Mouse (Mus musculus) neural tube, embryonic 14.5 days (tissue): Measurements from ENCODE around the gene Cmpk1. TPM values are rescaled to one million over a fixed set of nuclear protein-coding genes. Genes with fewer than 3 reads are reported as not detected.
A peak's percentile ranks its signal among the peaks of the same experiment; 100 is the strongest.

ENCODE experiments used
- ATAC-seq: fragments of 200-750 bp; cut with Nextera tagmentation; 2 replicates; pipeline ENCODE4 v1.8.0; 2017; ENCODE audit warnings: low read depth, mild to moderate bottlenecking, moderate TSS enrichment, moderate library complexity
- H3K27ac ChIP-seq: fragments of 300-500 bp; sonication (generic); 2 replicates; pipeline ENCODE4 v1.5.1; 2014; ENCODE audit warnings: low read depth, mild to moderate bottlenecking, control low read depth, low read length, moderate library complexity, mixed read lengths
- H3K27me3 ChIP-seq: fragments of 300-500 bp; sonication (generic); 2 replicates; pipeline ENCODE4 v1.6.1; 2014; ENCODE audit warnings: low read length; ENCODE audit not compliant: control insufficient read depth, insufficient read depth
- H3K36me3 ChIP-seq: fragments of 300-500 bp; sonication (generic); 2 replicates; pipeline ENCODE4 v1.6.1; 2014; ENCODE audit warnings: low read length, mixed read lengths; ENCODE audit not compliant: control insufficient read depth, insufficient read depth
- H3K4me1 ChIP-seq: fragments of 300-500 bp; sonication (generic); 2 replicates; pipeline ENCODE4 v1.6.1; 2014; ENCODE audit warnings: low read length; ENCODE audit not compliant: control insufficient read depth, insufficient read depth
- H3K4me2 ChIP-seq: fragments of 300-500 bp; sonication (generic); 2 replicates; pipeline ENCODE4 v1.6.1; 2014; ENCODE audit warnings: mild to moderate bottlenecking, low read depth, low read length, control low read depth
- H3K4me3 ChIP-seq: fragments of 300-500 bp; sonication (generic); 2 replicates; pipeline ENCODE4 v1.5.1; 2014; ENCODE audit warnings: low read depth, low read length, control low read depth, mixed read lengths
- H3K9ac ChIP-seq: fragments of 300-500 bp; sonication (generic); replicated peaks from 2 replicates; pipeline ENCODE4 v1.6.1; 2014; ENCODE audit warnings: low read depth, mild to moderate bottlenecking, control low read depth, low read length, mixed read lengths
- H3K9me3 ChIP-seq: fragments of 300-500 bp; sonication (generic); 2 replicates; pipeline ENCODE4 v1.6.1; 2016; ENCODE audit warnings: low read length; ENCODE audit not compliant: control insufficient read depth
- WGBS: fragments of 180-500 bp; shearing (Covaris S2); extraction: QIAGEN DNeasy Blood & Tissue Kit; methylation state at CpG from one replicate; pipeline ENCODE4 v1.1.7; 2014; 5-methylcytosine and 5-hydroxymethylcytosine counted together
- polyA plus RNA-seq: library from polyadenylated mRNA; unstranded; fragments of >200 nt; fragmentation: Nextera tagmentation; extraction: Ambion mirVana; gene quantifications from 2 replicates; pipeline ENCODE4 v1.2.1, GENCODE M21; 2014

Cmpk1 gene
- polyA plus RNA-seq = 207 and 221 TPM in 2 replicates

GRCm38 (mm10) chr4:114986591-114987432 is at the start of gene Cmpk1:
Gene Cmpk1 (minus strand): TSS chr4:114987241.
- Histone ChIP-seq H3K9ac (peak within 1 kb of the TSS; percentile 93), H3K4me2 (peak within 1 kb of the TSS; percentile 47), H3K4me1 (peaks cover 6% of the 10 kb centered on the region; the same call in 1 of the 2 replicates), H3K27me3 (no peaks in the 10 kb centered on the region), H3K36me3 (no peaks in the 10 kb centered on the region), H3K27ac (peak within 1 kb of the TSS; percentile 100), H3K9me3 (no peaks in the 10 kb centered on the region), H3K4me3 (peak within 1 kb of the TSS; percentile 83)
- WGBS = under 1% methylated on average over 76 of the region's 93 CpGs
- ATAC-seq = peak; percentile 97

DNA sequence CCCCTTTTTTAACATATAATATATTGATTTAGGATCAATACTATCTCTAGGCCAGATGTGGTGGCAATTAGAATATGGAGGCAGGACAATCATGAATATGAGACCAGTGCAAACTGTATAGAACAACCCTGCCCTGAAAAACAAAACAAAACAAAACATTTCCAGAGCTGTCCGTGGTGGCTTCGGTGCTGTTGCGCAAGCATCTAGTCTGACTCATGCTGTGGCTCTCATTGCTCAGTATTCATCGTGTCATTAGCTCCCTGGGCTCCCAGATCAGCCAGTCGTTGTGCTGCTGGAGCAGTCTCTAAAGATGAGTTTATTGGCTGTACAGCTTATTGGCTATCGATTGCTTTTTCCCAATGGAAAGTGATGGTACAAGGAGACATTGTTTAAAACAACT is 48.0 kb upstream of the Cmpk1 start:
- no peak overlapping the region for H3K4me2 ChIP-seq
- no peaks in the 10 kb centered on the region for H3K9me3 ChIP-seq
- no peaks in the 10 kb centered on the region for H3K4me1 ChIP-seq
- H3K4me3 ChIP-seq = no peak overlapping the region
- no peaks in the 10 kb centered on the region for H3K36me3 ChIP-seq
- H3K27ac ChIP-seq = no peak overlapping the region
- no peaks in the 10 kb centered on the region for H3K27me3 ChIP-seq
- 51% methylated on average over 6 of the region's 6 CpGs for WGBS
- H3K9ac ChIP-seq = no peak overlapping the region
- ATAC-seq = no peak

DNA sequence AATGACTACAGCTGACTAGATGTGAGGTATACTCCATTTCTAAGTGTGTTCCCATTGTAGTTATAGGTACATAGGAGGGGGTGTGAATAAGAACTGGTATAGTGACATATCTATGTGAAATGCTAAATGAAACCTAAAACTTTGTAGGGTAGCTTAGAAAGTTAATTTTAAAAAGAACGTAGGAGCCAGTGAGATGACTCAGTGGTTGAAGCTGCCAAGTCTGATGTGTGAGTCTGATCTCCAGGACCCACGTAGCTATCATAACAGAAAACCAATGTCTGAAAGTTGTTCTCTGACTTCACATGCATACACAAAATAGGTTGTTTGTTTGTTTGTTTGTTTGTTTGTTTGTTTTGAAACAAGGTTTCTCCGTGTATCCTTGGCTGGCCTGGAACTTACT is 33.0 kb upstream of the Cmpk1 start:
- no peaks in the 10 kb centered on the region for H3K4me1 ChIP-seq
- H3K4me3 ChIP-seq = no peak overlapping the region
- 96% methylated on average over 3 of the region's 3 CpGs for WGBS
- H3K4me2 ChIP-seq = no peak overlapping the region
- no peak overlapping the region for H3K9ac ChIP-seq
- no peaks in the 10 kb centered on the region for H3K36me3 ChIP-seq
- no peak overlapping the region for H3K27ac ChIP-seq
- H3K27me3 ChIP-seq = no peaks in the 10 kb centered on the region
- no peaks in the 10 kb centered on the region for H3K9me3 ChIP-seq
- no peak for ATAC-seq

DNA sequence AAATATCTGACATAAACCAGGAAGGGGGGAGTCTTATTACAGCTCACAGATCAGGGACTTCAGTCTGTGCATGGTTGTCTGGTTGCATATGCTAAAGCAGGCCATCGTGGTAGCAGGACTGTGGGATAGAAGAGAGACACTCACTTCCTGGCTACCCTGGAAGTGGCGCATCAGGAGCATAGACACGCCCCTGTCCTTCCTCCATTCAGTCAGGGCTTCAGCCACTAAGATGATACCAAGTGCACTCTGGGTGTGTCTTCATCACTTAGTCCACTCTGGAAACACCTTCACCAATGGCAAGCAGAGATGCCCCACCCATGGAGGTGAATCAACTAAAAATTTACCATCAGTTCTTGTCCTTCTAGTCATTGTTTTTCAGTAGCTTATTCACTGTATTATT is 27.2 kb upstream of the Cmpk1 start:
- ATAC-seq = no peak
- 96% methylated on average over 3 of the region's 3 CpGs for WGBS
- H3K36me3 ChIP-seq = no peaks in the 10 kb centered on the region
- H3K27ac ChIP-seq = no peak overlapping the region
- H3K4me2 ChIP-seq = no peak overlapping the region
- H3K9ac ChIP-seq = no peak overlapping the region
- H3K27me3 ChIP-seq = no peaks in the 10 kb centered on the region
- no peaks in the 10 kb centered on the region for H3K4me1 ChIP-seq
- no peaks in the 10 kb centered on the region for H3K9me3 ChIP-seq
- H3K4me3 ChIP-seq = no peak overlapping the region

DNA sequence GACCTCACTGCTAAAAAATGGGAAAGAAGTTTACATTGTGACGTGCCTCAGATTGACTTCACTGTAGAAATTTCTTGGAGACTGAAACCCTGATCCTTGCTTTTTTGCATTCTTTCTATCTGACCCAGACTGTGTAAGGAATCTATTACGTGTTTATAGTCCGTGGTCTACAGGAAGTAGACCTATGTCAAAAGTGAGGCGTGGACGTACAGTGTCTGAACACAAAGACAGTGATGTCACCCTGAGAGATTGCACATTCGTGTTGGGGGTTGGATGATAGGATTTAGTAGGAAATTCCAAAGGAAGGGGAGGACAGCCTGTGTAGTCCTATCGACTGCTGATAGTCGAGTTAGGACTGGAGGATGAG is 13.4 kb upstream of the Cmpk1 start:
- Histone ChIP-seq H3K27ac (no peak overlapping the region), H3K36me3 (no peaks in the 10 kb centered on the region), H3K4me3 (peak overlapping the region; percentile 45), H3K4me1 (no peaks in the 10 kb centered on the region), H3K9me3 (no peaks in the 10 kb centered on the region), H3K27me3 (no peaks in the 10 kb centered on the region), H3K4me2 (peak overlapping the region; percentile 58), H3K9ac (0 out of 2 replicates have a peak overlapping the region, but pooled peaks have one; percentile 22)
- whole genome bisulfite sequencing = 2% methylated on average over 8 of the region's 8 CpGs
- peak; percentile 5 for ATAC-seq

DNA sequence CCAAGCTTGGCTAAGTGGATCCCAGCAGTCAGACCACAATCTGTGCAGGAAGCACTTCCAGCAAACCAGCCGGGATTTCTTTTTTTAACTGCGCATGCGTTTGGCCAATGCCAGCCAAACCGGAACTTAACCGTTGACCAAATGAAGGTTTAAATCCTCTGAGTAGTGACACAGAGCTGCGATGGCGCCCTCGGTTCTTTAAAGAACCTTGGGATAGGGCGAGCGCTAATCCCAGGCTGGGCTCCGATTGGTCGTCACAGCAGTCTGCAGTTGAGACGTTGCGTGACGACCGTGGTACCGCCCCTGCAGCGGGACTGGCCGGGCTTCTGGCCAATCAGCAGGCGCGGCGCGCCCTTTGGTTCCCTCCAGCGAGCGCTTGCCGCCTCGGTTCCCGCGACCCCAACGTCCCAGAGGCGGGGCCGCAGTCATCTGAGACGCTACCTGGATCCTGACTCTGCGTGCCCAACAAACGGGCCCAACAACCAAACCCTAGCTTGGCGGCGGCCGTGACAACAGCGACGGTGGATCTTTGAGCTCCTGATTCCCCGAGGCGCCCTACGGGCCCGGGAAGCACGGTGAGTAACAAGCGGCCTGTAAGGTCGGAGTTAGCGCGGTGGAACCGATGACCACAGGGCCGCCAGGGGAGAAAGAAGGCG is 12.9 kb upstream of the Cmpk1 start, which contains the start of gene Stil:
TSS of gene Stil (plus strand) at position 387 of the 656 bp plus-strand sequence.
- Histone ChIP-seq H3K9me3 (no peaks in the 10 kb centered on the region), H3K4me2 (peak within 1 kb of the TSS; percentile 58), H3K9ac (peak within 1 kb of the TSS; percentile 39), H3K36me3 (no peaks in the 10 kb centered on the region), H3K4me1 (no peaks in the 10 kb centered on the region), H3K27me3 (no peaks in the 10 kb centered on the region), H3K4me3 (peak within 1 kb of the TSS; percentile 45), H3K27ac (peak within 1 kb of the TSS; percentile 87)
- ATAC-seq = peak; percentile 100
- WGBS = under 1% methylated on average over 52 of the region's 52 CpGs

DNA sequence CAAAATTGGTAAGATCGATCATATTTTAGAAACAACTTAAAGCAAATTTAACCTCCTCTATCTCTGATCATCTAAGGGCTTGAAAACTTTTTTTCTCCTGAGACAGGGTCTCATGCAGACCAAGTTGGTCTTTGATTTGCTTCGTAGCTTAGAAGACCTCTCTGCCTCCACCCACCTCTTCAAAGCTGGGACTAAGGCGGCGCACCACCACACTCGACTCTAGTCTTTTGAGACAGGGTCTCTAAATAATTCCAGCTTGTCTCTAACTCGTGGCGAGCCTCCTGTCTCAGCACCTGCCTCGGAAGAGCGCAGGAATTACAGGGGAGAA is 12.4 kb upstream of the Cmpk1 start:
- 8% methylated on average over 9 of the region's 9 CpGs for WGBS
- H3K4me1 ChIP-seq = no peaks in the 10 kb centered on the region
- H3K27ac ChIP-seq = peak overlapping the region; percentile 87
- peak overlapping the region; percentile 58 for H3K4me2 ChIP-seq
- H3K36me3 ChIP-seq = no peaks in the 10 kb centered on the region
- ATAC-seq = no peak; the same call in 1 of the 2 replicates
- H3K9me3 ChIP-seq = no peaks in the 10 kb centered on the region
- peak overlapping the region; percentile 39 for H3K9ac ChIP-seq
- H3K4me3 ChIP-seq = peak overlapping the region; percentile 45
- no peaks in the 10 kb centered on the region for H3K27me3 ChIP-seq

GRCm38 (mm10) chr4:114997051-114997450 is 10.0 kb upstream of the Cmpk1 start:
- H3K27me3 ChIP-seq = no peaks in the 10 kb centered on the region
- H3K4me3 ChIP-seq = no peak overlapping the region
- no peak overlapping the region for H3K4me2 ChIP-seq
- H3K4me1 ChIP-seq = no peaks in the 10 kb centered on the region
- no peaks in the 10 kb centered on the region for H3K36me3 ChIP-seq
- no peak overlapping the region for H3K9ac ChIP-seq
- no peak overlapping the region for H3K27ac ChIP-seq
- WGBS = 58% methylated on average over 3 of the region's 3 CpGs
- H3K9me3 ChIP-seq = no peaks in the 10 kb centered on the region
- no peak for ATAC-seq

DNA sequence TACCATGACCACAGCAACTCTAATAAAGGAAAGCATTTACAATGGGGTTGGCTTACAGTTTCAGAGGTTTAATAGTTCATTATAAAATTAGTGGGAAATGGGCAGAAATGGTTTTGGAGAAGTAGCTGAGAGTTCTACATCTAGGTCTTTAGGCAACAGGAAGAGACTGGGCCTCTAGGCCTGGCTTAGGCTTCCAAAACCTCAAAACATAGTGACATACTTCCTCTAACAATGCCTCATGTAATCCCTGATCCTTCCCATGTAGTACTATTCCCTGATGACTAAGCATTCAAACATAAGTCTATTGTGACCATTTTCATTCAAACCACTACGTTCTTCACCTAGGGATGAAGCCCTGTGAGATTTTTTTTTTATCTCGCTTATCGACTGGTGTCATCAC is 7.2 kb upstream of the Cmpk1 start:
- H3K4me1 ChIP-seq = no peaks in the 10 kb centered on the region
- no peaks in the 10 kb centered on the region for H3K36me3 ChIP-seq
- H3K9ac ChIP-seq = no peak overlapping the region
- no peak for ATAC-seq
- no peak overlapping the region for H3K4me2 ChIP-seq
- no peak overlapping the region for H3K4me3 ChIP-seq
- no peaks in the 10 kb centered on the region for H3K27me3 ChIP-seq
- WGBS = 89% methylated on average over 3 of the region's 3 CpGs
- no peak overlapping the region for H3K27ac ChIP-seq
- H3K9me3 ChIP-seq = no peaks in the 10 kb centered on the region
